Mouse (Mus musculus): ENCODE results near the gene Nlk.
"Not testable (repeated sequence)": the region's sequence is repeated elsewhere in the genome, so short reads cannot be mapped to it uniquely, and the experiment has no call there.

Gene Nlk

DNA sequence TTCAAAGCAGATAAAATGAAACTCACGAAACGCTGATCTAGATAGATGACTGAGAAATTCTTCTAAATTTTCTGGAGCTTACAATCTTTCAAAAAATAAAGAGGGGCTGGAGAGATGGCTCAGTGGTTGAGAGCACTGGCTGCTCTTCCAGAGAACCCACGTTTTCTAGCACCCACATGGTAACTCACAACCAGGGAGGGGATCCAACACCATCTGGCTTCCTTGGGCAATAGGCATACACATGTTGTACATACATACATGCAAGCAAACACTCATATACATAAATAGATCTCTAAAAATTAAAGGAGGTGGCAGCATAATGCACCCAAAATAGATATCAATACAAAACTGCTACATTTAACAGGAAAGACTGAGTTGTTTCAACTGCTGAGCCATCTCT, 16.1 kb downstream of the Nlk start:
- no peak for DNase-seq (ENCODE audit: low read depth, low spot score)

DNA sequence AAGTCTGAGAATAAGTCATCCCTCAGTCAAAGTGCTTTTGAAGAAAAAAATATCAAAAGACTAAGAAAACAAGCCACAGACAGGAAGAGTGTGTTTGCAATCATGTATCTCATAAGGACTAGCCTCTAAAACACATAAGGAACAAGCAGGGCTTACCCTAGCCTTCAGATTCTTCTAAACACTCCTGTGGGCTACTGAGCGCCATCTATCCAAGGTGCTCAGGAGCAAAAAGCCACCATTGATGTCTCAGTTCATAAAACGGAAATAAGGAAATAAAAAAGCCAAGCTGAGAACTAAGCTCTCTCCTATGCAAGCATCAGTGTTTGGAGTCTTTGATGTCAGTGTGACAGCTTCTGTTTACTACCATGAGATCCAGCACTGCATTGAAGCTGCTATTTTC, 18.4 kb downstream of the Nlk start:
- DNase-seq (ENCODE audit: low read depth, low spot score) = no peak

DNA sequence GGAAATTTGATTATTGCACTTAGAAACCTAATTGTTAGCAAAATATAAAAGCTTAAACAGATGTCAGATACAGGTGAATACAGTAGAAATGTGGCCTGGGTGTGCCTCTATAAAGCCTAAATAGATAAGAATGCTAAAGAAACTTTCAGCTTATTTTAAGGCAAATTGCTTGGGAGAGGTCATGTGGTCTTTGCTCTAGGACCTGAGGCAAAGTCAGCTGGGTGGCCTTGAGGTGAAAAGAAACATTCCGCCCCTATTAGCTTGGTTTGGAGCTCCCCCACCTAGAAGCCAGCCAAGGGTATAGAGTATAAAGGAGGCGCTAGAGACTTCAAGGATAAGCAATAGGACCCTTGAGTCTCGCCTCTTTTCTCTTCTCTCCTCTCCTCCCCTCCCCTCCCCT, 28.5 kb downstream of the Nlk start:
- DNase-seq (ENCODE audit: low read depth, low spot score) = no peak

DNA sequence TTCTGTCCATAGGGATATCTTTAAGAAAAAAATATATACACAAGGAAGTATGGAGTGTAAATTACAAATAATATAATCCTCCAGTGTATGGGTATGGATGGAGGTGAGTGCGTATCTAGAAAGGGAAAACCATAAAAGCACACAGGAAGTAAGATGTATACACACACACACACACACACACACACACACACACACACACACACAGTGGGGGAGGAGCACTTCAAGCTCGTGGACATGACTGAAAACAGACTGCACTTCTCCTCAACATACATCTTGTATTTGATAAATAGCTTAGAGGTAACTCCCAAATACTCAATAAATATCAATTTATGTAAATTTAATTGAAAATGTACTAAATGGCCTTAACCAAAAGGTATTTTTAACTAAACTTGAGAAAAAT, 32.3 kb downstream of the Nlk start:
- no peak for DNase-seq (ENCODE audit: low read depth, low spot score)

DNA sequence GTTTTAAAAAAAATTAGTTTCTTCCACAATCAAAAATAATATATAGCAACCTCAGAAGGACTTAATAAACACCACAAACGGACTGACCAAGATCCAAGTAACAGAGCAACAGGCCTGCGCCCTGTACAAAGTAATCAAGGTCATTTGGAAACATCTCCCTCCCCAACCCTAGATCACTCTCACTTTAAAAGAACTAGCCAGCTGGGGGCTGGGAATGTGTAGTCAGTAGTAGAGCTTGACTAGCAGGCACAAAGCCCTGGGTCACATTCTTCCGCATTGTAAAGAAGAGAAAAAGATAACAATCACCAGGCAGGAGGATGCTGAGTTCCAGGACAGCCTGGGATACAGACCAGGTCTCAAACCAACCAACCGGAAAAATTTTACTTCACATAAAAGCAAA, 33.3 kb downstream of the Nlk start:
- DNase-seq (ENCODE audit: low read depth, low spot score) = no peak

DNA sequence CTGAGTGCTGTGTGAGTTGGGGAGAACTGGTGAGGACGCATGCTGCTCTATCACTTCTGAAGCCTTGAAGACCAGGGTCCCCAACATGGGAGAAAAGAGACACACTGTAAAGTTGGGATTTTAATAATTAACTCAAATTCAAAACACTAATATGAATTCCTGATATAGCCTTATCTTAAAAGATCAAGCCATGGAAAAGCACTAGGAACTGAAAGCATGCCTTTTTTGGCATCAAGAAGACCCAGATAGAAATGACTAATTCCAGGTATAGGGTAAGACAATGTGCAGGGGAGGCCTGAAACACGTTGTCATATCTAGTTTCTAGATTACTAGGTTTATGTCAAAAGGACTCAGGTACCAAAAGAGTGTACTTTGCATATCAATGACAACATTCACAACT, 48.0 kb downstream of the Nlk start:
- DNase-seq (ENCODE audit: low read depth, low spot score) = no peak

DNA sequence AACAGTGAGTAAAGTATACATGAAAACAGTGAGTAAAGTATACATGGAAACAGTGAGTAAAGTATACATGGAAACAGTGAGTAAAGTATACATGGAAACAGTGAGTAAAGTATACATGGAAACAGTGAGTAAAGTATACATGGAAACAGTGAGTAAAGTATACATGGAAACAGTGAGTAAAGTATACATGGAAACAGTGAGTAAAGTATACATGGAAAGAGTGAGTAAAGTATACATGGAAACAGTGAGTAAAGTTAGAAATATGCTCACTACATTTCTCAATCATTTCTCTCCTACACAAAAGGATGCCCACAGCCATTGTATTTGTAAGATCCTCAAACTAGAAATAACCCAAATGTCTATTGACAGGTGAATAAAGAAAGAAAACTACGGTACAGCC, 48.8 kb downstream of the Nlk start:
- not testable (repeated sequence) for DNase-seq (ENCODE audit: low read depth, low spot score)

DNA sequence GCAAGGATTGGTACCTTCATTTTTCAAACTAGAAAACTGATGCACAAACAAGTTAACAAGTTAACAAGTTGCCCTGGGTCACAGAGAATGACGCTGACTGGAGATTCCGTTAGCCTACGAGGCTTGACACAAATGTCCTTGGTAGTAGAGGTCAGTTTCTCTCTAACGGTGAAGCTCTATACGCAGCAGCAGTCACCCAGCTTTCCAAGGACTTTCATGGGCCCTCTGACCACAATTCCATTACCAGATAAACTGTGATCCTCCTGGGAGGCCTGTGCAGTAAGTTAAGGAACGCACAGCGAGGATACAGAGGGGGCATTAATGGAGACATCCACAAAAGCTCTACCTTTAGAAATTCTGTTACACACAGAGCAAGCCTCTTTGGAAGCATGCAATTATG, 53.4 kb downstream of the Nlk start:
- DNase-seq (ENCODE audit: low read depth, low spot score) = no peak

DNA sequence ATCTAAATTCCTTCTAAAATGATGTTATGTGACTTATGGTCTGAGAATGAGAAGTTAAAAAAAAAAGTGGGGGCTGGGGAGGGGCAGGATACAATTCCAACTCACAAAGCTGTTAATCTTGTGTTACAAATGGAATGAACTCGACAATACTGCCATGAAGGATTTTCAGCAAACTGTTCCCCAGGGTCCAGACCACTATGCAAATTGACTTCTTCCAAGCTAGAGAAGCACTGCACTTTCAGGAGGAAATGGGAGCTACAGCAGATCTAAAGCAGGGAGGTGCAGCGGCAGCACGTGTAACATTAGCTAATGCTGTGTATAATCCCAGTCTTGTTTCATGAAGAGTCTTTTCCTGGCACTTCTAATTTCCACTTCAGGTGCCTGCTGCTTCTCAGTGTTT, 55.0 kb downstream of the Nlk start:
- no peak for DNase-seq (ENCODE audit: low read depth, low spot score)

DNA sequence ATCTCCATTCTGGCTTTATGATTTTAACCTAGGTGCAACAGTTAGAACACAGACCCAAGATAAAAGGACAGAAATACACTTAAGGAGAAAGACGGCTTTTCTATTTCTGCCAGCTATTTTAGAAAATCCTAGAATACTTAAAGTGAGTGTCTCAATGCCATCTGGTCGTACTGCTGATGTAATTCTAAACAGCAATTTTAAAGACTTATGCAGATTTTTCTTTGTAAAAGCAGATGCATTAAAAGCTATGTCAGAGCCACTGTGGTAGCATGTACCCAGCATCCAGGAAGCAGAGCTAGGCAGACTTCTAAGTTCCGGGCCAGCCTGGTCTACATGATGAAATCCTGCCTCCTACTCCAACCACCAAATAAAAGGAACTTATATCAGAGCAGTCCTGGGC, 56.1 kb downstream of the Nlk start:
- no peak for DNase-seq (ENCODE audit: low read depth, low spot score)

DNA sequence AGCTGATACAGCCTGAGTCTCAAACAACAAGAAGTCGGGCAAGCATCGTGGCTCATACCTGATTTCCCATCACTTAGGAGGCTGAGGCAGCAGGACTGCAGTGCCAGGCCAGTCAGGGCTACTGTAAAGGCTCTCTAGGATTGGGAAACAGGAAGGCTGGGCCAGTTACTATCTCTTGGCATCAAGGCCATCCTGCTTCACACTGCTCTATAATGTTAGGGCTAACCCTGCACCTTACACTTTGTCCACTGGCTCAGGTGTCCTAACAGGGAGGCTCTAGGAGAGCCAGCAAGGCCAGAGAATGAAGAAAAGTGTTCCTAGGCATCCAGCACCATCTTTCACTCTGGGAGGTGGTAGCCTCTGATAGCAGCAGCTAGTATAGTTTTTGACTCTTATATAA, 64.4 kb downstream of the Nlk start:
- DNase-seq (ENCODE audit: low read depth, low spot score) = no peak

DNA sequence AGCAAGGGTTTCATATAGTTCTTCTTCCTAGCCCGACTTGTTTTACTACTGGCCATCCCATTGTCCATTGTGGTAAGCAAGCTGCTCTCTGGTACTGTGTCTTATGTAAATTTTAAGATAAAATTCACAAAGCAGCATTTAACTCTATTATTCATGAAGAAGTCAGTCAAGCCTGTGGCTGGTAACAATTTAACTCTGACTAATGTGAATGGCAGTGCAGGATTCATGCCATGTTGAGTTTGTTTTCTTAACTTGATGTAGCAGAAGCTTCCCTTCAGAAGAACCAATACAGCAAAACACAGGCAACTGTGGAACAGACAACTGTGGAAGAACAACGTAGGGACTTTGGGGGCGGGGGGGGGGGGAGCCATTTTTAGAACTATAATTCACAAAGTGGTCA, 68.3 kb downstream of the Nlk start:
- no peak for DNase-seq (ENCODE audit: low read depth, low spot score)

DNA sequence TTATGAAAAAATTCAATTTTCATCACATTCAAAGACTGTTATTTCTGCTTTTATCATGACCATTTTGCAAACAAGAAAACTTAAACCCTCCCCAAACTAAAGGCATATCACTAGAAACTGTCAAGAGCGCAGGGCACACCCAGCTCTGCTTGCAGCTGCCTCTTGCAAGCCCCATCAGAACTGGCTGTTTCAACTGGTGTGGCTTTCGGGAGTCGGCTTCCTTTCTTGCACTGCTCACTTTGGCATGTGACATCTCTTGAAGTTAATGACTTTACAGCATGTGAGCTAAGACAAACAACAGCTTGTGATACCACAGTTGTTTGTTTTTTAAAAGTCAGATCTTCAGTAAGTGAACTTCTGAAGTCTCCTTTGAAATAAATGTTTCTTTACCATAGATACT, 72.8 kb downstream of the Nlk start:
- no peak for DNase-seq (ENCODE audit: low read depth, low spot score)

DNA sequence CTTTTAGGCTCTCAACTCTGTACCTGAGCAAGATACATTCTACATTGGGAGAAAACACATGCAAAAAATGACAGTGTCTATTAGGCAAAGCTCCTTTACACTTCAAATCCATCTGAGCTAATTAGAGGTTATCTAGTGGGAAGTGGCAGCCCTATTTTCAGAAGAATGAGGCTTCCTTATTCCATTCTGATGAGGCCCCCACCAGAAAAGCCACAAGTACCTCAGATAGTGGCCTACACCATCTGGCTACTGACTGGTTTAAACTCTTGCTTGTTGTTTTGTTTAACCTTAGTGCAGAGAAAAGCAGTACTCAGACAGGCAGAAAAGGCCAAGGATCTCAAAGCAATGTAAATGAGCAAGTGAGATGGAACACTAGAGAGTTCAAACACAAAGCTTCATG, 75.2 kb downstream of the Nlk start:
- DNase-seq (ENCODE audit: low read depth, low spot score) = no peak

DNA sequence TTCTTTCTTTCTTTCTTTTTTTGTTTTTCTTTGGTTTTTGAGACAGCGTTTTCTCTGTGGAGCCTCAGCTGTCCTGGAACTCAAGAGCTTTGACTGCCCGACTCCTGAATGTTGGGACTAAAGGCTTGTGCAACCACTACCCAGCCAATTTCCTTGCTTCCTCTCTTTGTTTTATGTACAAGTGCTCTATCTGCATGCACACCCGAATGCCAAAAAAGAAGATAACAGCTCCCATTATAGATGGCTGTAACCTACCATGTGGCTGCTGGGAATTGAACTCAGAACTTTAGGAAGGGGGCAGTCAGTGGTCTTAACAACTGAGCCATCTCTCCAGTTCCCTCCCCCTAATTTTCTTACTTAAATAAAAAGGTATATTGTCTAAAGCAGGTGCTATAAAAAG, 77.0 kb downstream of the Nlk start:
- DNase-seq (ENCODE audit: low read depth, low spot score) = no peak

DNA sequence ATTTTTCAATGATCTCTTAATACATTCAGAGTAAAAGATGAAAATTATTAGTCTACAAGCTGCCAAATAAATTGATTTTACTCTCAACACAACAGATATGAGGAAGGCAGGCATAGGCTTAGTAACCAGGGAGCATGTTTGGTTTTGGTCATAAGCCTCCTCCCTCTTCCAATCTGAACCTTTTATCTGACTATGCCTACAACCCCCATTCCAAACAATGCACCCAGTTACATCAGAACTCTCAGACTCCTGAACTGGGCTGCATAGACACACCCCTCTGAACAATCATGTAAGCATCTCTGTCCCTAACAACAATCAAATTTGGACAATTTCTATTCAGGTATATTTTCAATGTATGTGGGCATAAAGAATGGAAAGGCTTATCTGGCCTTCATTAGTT, 85.9 kb downstream of the Nlk start:
- no peak for DNase-seq (ENCODE audit: low read depth, low spot score)

DNA sequence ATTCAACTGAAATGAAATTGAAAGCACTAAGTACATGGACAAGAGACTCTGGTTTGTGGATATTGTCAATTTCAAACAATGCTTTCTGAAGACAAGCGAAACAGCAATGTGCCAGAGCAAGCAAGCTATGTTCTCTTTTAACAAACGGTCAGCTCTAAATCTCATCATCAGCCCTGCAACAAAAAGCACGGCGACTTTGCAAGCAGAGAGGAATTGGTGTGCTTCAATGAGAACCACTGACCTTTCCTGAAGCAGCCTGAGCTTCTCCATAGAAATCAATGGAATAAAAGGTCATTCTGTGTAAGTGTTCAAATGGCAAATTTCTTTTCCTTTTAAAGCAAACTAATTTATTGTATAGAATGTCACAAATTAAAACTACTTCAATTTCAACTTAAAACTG, 87.5 kb downstream of the Nlk start:
- no peak for DNase-seq (ENCODE audit: low read depth, low spot score)

DNA sequence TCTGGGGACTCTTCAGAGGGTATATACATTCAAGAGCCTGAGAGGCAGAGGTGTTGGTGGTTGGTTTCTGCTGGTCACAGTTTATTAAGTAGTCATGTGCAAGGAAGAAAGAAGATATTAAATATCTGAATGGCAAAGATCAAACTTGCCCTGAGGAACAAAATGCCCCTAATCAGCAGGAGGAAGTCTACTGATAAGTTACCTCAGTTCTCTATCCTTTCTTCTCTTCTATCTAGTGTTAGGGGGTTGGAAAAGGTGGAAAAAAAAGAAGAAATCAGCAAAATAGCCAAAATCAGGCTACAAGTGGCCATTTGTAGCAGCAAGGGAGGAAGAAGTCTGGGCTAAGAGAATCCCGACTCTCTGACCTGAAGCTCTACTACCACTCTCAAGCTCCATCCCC, 92.3 kb downstream of the Nlk start:
- DNase-seq (ENCODE audit: low read depth, low spot score) = no peak

DNA sequence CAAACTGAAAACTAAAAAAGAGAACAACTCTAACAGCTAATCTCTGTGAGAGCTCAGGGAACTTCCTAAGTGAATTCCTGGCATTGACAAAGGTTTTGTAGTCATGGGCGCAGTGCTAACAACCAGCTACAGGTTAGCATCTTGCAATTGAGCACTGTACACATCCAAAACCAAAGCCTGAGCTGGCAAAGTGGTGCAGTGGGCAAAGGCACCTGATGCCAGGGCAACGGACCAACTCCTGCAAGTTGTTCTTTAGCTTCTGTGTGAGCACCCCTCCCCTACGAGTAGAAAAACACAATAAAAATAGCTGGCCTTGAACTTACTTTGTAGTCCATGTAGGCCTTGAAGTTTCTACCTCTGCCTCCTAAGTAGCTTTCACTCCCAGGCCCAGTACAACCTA, 94.4 kb downstream of the Nlk start:
- DNase-seq (ENCODE audit: low read depth, low spot score) = no peak

DNA sequence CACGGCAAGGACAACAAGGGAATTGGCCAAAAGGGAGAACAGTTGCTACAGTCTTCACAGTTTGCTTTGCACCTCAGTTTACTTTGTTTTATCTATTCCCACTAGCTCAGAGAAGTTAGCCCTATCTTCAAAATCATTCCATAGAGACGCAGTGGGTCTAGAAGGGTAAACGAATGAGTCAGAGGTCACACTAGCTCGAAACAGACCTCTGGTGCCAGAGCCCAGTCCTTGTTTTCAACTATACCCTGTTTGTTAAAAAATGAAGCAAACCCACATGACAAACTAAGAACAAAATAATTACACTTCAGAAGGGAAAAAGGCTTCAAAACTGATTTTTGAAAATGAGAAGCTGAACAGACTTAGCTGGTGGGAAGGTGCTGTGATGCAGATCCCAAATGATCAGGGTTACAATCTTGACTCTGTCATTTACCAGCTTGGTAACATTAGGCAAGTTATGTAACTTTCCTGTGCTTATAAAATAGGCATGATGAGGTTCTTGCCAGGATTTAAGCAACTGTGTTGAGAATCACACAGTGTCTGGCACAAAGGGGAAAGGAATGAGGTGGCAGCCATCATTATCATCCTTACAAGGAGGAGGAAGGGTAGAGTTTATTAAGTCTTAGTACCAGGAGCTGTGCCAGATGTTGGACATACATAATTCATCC, 96.1 kb downstream of the Nlk start:
- no peak for DNase-seq (ENCODE audit: low read depth, low spot score)

DNA sequence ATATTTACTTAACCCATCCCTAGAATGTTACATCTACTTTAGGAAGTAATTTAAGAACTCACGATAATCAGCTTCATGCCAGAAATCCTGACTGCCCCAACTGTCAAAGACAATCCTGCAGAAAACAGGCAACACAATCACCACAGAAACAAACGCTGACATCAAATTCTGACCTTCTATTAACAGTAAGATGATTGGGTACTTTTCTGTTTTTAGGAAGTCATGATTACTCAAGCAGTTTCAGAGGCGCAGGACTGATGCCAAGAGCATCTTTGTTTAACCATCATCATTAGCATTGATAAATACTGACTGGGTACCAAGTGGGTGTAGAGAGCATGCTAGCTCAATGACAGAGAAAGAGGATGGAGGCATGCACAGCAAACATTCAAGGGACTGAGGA, 96.7 kb downstream of the Nlk start:
- DNase-seq (ENCODE audit: low read depth, low spot score) = no peak

DNA sequence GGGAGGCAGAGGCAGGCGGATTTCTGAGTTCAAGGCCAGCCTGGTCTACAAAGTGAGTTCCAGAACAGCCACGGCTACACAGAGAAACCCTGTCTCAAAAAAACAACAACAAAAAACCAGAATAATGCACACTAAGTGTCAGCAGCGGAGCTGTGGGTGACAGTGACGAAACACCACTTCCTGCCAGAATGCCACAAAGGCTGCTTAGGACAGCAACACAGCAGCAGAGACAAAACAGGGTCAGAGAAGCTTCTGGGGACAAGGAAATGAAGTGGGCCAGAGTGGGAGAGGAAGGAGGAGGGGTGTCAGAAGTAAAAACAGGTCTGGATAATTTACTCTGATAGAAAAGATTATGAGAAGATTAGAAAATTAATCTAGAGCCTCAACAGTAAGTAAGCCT, 97.1 kb downstream of the Nlk start:
- DNase-seq (ENCODE audit: low read depth, low spot score) = no peak

DNA sequence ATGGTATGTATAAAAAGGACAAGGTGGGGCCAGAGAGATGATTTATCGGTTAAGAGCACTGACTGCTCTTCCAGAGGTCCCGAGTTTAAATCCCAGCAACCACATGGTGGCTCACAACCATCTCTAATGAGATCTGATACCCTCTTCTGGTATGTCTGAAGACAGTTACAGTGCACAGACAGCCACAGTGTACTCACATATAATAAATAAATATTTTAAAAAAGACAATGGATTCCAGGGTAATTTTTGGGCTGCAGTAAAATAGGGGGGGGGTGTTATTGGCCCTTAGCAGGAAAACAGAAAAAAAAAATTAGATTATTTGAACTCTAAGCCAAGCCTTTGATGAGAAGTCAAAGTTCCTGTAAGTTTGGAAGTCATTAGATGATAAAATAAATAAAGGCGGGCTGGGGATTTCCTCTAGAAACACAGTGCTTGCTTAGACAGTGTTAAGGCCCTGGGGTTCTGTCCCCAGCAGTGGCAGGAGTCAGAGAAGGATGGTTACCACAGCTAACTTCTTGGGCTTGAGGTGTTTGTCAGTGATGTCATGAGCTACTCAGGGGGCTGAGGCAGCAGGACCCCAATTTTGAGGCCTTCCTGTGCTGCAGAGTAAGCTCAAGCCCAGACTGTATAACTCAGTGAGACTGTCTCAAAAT, 98.3 kb downstream of the Nlk start:
- DNase-seq (ENCODE audit: low read depth, low spot score) = no peak

DNA sequence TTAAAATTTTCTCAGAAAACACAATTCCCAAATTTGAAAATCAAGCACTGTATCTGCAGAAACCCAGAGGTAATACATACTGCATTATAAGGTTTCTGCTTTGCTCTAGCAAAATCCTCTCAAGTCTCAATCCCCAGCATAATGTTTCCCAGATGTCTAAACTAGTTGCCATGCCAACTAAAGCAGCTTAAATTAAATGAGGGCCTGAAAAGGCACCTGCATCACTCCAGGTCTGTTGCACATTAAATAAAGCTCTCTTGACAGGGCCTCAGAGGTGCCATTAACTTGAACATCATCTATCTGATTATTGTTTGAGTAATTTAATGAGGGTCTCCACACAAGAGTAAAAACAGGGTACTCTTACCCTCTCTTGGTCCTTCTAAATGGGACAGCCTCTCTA, 100.4 kb downstream of the Nlk start:
- DNase-seq (ENCODE audit: low read depth, low spot score) = no peak
